ENCODE assay signal across 25 mouse cellular contexts in genomic region chr11:68472162-68472849, GRCm38 (mm10).
"Had no signal": no experiment of that assay in that cellular context is flagged by ENCODE, and none has a peak within 500 bp of the region (broad histone marks: within the 10 kb centered on the region; RNA-seq: fewer than 3 reads in every experiment).

No protein-coding gene starts in this region.

- H3K36me3 ChIP-seq: heart, embryonic 10.5 days; heart, embryonic 12.5 days; hindbrain, embryonic 13.5 days; hindbrain, embryonic 15.5 days; kidney, embryonic 15.5 days; limb, embryonic 13.5 days; limb, embryonic 15.5 days; liver, embryonic 12.5 days had no signal

- H3K27ac ChIP-seq: gastrocnemius, adult 2 months; heart, embryonic 10.5 days; hindbrain, embryonic 13.5 days; hindbrain, embryonic 15.5 days; hindbrain, postnatal 0 days; kidney, embryonic 15.5 days; kidney, postnatal 0 days; limb, embryonic 13.5 days; limb, embryonic 15.5 days; liver, embryonic 12.5 days; liver, embryonic 14.5 days had no signal

- ATAC-seq: hindbrain, postnatal 0 days; intestine, embryonic 16.5 days; liver, embryonic 12.5 days had no signal

- H3K4me1 ChIP-seq: heart, embryonic 10.5 days; hindbrain, embryonic 13.5 days; hindbrain, embryonic 15.5 days; kidney, embryonic 15.5 days; limb, embryonic 13.5 days; limb, embryonic 15.5 days; liver, embryonic 12.5 days had no signal

- H3K27me3 ChIP-seq: hindbrain, embryonic 13.5 days; hindbrain, embryonic 15.5 days; kidney, embryonic 15.5 days; limb, embryonic 15.5 days; liver, embryonic 12.5 days had no signal

- H3K9me3 ChIP-seq: heart, embryonic 10.5 days; heart, embryonic 12.5 days; hindbrain, embryonic 13.5 days; hindbrain, embryonic 15.5 days; kidney, embryonic 15.5 days; limb, embryonic 13.5 days; limb, embryonic 15.5 days; liver, embryonic 12.5 days had no signal

- H3K4me2 ChIP-seq: heart, embryonic 12.5 days; hindbrain, embryonic 13.5 days; hindbrain, embryonic 15.5 days; kidney, embryonic 15.5 days; limb, embryonic 13.5 days; limb, embryonic 15.5 days; liver, embryonic 12.5 days had no signal

- DNase-seq: gastrocnemius, adult 2 months; gastrocnemius, postnatal 14 days; gastrocnemius, postnatal 36 days; heart, adult 18-20 months; heart, postnatal 10 days; kidney, adult 11 months; kidney, adult 2 months; kidney, adult 9 months; kidney, postnatal 14 days; kidney, postnatal 36 days; layer of hippocampus, adult 9-11 months; layer of hippocampus, postnatal 36 days; left cerebral cortex, postnatal 4 days had no signal

- H3K4me3 ChIP-seq: gastrocnemius, adult 2 months; heart, embryonic 10.5 days; heart, embryonic 12.5 days; hindbrain, embryonic 13.5 days; hindbrain, embryonic 15.5 days; kidney, embryonic 15.5 days; limb, embryonic 13.5 days; limb, embryonic 15.5 days; liver, embryonic 12.5 days had no signal

- H3K9ac ChIP-seq: heart, embryonic 12.5 days; hindbrain, embryonic 13.5 days; hindbrain, embryonic 15.5 days; kidney, embryonic 15.5 days; limb, embryonic 13.5 days; limb, embryonic 15.5 days; liver, embryonic 12.5 days; liver, embryonic 14.5 days had no signal
